Mouse (Mus musculus): ENCODE results near the gene Fgf5.

DNA sequence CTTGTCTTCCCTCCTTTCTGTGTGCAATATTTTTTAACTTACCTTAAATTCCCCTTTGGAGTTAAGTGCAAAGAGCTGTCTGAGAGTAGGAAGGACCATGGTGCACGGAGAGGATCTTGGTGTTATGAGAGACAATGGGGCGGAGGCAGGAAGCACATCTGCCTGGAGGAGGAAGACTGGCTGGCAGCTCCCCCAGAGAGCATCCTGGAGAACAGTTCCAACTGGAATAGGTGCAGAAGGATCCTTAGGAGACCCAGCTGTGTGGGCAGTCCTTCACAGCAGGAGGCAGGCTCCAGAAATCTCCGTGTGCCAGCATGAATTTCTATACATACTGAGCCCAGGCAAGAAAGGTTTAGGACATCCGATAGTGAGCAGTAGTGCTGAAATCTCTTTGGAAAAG is 8.0 kb upstream of the Fgf5 start:
- TF ChIP-seq CTCF (conservative IDR thresholded peaks at IDR 0.05 in 1 of 2, IDR thresholded peaks at IDR 0.05 in 1 of 2; ENCODE audit: low read depth in 2 of 2, low read length in 2 of 2), result no peak
- TF ChIP-seq RAD21 (IDR thresholded peaks at IDR 0.05; ENCODE audit: low read depth, low read length), result no peak
- TF ChIP-seq ZC3H11A (IDR thresholded peaks at IDR 0.05; ENCODE audit: low read depth, low read length), result no peak
- no peak for TF ChIP-seq ZNF384 (IDR thresholded peaks at IDR 0.05; ENCODE audit: low read depth, low read length)
- no peak for TF ChIP-seq MAX (IDR thresholded peaks at IDR 0.05; ENCODE audit: low read length)
- TF ChIP-seq EP300 (IDR thresholded peaks at IDR 0.05; ENCODE audit: low read length), result no peak
- no peak for TF ChIP-seq PAX5 (IDR thresholded peaks at IDR 0.05; ENCODE audit: low read length)
- TF ChIP-seq TCF12 (IDR thresholded peaks at IDR 0.05; ENCODE audit: low read depth, low read length), result no peak
- no peak for TF ChIP-seq SMC3 (IDR thresholded peaks at IDR 0.05; ENCODE audit: low read depth, low read length)
- TF ChIP-seq CHD1 (IDR thresholded peaks at IDR 0.05; ENCODE audit: low read depth, low read length), result no peak
- TF ChIP-seq E2F4 (IDR thresholded peaks at IDR 0.05; ENCODE audit: insufficient replicate concordance, low read depth, low read length), result no peak
- no peak for TF ChIP-seq USF1 (IDR thresholded peaks at IDR 0.05; ENCODE audit: low read depth, low read length)
